Mouse (Mus musculus): ENCODE measurements at regions not wholly inside any gene's neighbourhood (a gene's known extent, or its start where the extent isn't known, plus 50 kb on each side); places are given as distances from the start of the nearest gene placed in this dataset. TPM values are rescaled to one million over a fixed set of nuclear protein-coding genes. Genes with fewer than 3 reads are reported as not detected.

DNA sequence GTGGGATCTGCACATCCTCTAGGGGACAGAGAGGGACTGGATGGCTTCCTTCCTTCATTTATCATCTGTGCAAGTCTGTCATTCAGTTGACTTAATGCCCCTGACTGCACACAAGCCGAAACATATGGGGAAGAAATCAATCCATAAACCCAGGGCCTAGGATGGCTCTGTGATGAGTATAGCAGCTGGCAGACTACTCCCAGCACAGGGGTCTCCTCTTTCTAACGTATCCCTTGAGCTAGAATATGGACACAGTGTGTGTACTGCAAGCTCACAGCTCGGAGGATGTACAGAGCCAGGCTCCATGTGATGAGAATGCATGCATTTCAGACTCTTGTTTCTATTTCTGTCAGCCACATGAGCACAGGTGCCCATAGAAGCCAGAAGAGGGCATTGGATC, 180.3 kb downstream of the Parn start:
- DNase-seq (ENCODE audit: extremely low spot score in 1 of 2, low spot score in 2 of 2): no peak
- intact Hi-C loops (cut with DNase I): no loop called here

DNA sequence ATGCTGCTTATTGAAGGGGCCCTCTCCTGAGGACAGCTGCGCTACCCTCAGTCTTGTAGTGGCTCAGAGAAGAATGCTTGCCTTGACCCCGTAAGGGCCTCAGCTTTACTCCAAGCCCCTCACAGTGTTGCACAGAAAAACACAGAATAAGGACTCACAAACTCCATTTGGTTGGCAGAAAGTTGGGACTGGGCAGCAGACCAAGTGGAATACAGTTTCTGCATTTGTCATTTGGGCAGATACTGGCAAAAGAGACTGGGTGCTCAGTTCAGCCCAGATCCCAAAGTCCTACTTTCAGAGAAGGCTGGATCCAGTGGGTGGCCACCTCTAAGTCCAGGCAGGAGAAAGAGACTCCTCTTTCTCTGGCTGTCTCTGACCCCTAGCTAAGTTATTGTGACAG, 181.4 kb downstream of the Parn start:
- intact Hi-C loops (cut with DNase I): no loop called here
- peak in 1 of 2 experiments; percentile 56 for DNase-seq (ENCODE audit: extremely low spot score in 1 of 2, low spot score in 2 of 2)

DNA sequence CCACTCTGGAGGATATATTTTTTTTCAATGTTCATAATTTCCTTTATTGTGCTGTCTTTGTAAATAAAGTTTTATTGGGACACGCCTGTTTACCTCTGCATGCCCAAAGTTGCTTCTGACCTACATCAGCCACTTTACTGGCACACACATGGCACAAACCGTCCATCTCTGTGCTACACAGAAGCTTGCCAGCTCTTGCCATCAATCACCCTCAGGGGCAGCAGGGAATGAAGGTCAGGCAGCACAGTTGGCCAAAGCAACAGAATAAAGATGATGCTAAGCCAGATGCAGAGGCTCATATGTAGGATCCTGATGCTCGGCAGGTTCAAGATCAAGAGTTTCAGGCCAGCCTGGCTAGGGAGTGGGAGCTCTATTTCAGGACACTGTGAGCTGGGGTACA, 187.7 kb downstream of the Parn start:
- no peak for DNase-seq (ENCODE audit: extremely low spot score in 1 of 2, low spot score in 2 of 2)
- intact Hi-C loops (cut with DNase I): no loop called here

- intact Hi-C loops (cut with DNase I): no loop called here
- no peak for DNase-seq (ENCODE audit: extremely low spot score in 1 of 2, low spot score in 2 of 2)
Observed at GRCm38 (mm10) chr16:13476653-13477052, 191.3 kb downstream of the Parn start.

DNA sequence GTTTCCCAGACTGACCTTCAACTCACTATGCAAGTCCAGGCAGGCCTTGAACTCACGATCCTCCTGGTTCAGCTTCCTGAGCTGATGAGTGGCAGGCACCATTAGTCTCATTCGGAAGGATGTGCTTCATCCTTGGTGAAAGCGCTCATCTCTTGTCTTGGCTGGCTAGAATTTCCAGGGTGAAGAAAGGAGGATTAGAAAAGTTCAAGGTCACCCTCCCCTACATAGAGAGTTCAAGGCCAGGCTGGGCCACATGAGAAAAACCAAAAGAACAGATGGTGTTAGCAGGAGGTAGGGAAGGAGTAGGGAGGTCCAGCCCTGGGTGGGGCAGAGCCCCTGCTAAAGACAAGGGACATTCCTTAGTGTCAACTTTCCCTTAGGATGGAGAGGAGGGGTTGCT, 193.0 kb downstream of the Parn start:
- no peak for DNase-seq (ENCODE audit: extremely low spot score in 1 of 2, low spot score in 2 of 2)
- intact Hi-C loops (cut with DNase I): no loop called here

DNA sequence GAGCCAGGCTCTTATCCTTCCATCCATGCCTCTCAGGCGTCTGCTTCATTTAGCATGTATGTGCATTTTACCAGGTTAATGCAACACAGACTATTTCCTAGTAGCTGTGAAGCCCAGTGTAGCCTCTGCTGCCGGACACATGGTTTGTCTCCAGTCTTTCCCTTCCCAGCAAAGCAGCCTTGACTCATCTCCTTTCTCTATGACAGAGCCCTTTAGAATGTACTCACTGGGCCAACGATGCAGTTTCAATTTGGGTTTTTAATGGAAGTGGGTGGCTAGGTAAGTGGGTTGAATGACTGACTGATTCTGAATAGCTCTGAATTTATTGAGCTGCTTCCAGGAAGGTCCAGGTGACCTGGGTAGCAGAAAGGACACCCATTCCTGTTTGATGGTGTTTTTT, 193.7 kb downstream of the Parn start:
- DNase-seq (ENCODE audit: extremely low spot score in 1 of 2, low spot score in 2 of 2): no peak

GRCm38 (mm10) chr16:13467139-13467538, 200.8 kb downstream of the Parn start:
- DNase-seq (ENCODE audit: extremely low spot score in 1 of 2, low spot score in 2 of 2): peak in 1 of 2 experiments; percentile 51
- intact Hi-C loops (cut with DNase I): no loop called here

More for the DNA sequence above, 193.7 kb downstream of the Parn start:
- intact Hi-C loops (cut with DNase I): no loop called here

Small RNA genes in the stretch of these regions (microRNA-seq; reads per million reads assigned to microRNA genes)
- not detected for gene Mir6365

Data from left cerebral cortex, postnatal 10 days (tissue).